Mouse (Mus musculus): ENCODE measurements around the gene Gm29797.

Gm29797 gene

DNA sequence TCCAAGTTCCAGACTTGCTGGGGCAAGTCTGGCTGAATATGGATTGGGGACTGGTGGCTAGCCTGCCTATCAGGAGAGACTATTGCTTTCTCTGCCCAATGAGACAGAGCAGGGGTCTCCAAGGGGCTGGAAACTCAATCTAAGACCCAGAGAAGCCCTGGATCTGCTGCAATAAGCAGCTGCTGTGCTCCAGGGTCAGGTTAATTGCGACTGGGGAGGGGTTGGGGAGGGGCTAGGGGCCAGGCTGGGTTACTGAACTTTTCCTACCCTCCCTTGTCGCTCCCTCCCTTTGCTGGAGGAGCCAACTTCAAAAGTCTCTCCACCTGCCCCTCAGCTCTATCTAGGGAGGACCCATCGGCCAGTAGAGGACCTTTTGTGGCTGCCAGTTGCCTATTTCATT is at the start of gene Gm29797:
Gene Gm29797, plus strand, starts transcription at position 301 of the 400 bp plus-strand sequence.
- no peak for DNase-seq

GRCm38 (mm10) chr2:181618761-181619495 is 37.9 kb upstream of the Gm29797 start:
- no peak for DNase-seq

DNA sequence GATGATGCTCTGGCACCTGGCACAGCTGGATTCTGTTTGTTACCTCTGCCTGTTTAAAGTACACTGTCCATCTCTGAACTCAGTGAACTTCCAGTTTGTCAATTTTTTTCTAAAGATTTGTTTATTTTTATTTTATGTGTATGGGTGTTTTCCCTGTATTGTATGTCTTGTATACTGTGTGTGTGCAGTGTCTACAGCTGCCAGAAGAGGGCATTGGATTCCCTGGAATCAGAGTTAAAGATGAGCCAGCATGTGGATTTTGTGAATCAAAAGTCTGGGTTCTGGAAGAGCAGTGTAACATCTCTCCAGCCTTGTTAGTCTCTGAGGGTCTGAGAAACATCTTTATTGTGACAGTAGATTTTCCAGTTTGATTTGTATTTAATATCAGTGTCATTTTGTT is 33.4 kb upstream of the Gm29797 start:
- DNase-seq = peak; percentile 26

DNA sequence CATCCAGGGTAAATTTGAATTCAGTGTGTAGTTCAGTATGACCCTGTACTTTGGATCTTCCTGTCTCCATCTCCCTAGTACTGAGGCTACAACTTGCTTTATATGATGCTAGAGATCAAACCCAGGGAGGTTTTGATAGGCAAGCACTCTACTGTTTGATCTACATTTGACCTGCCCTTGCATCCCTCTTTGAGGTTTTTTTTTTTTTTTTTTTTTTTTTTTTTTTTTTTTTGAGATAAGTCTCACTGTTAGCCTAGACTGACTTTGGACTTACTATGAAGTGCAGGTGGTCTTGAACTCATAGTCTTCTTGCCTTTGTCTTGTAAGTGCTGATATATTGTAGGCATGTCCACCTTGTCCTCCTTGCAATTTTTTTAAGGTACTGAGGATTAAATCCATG is 28.4 kb upstream of the Gm29797 start:
- DNase-seq = no peak

- DNase-seq = no peak
Observed at GRCm38 (mm10) chr2:181632624-181633023, 24.2 kb upstream of the Gm29797 start.

GRCm38 (mm10) chr2:181635865-181636264 is 21.0 kb upstream of the Gm29797 start:
- DNase-seq = no peak

GRCm38 (mm10) chr2:181644361-181644760 is 12.5 kb upstream of the Gm29797 start:
- DNase-seq = peak; percentile 72

DNA sequence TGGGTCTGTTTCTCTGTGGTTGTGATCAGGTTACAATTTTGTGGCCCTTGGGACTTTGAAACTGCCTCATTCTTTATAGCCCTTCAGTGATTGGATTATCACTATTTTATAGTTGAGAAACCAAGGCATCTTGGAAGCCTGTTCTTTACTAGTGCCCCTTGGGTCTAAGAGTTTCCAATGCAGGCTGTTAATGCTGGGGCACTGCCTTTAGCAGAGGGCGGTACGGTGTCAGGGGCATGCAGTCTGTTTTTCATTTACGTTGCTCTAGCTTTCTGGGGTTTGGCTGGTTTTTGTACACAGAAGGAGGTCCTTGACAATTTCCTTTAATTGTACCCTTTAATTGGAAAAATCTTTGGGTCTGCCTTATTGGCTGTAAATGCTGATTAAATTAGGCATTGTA is 11.2 kb upstream of the Gm29797 start:
- DNase-seq = no peak

GRCm38 (mm10) chr2:181646626-181647472 is 10.0 kb upstream of the Gm29797 start:
- no peak for DNase-seq

GRCm38 (mm10) chr2:181648926-181649325 is 7.9 kb upstream of the Gm29797 start:
- DNase-seq = no peak

- no peak for DNase-seq
Observed at GRCm38 (mm10) chr2:181653065-181653464, 3.8 kb upstream of the Gm29797 start.

- DNase-seq = no peak
Observed at GRCm38 (mm10) chr2:181653523-181653922, 3.3 kb upstream of the Gm29797 start.

DNA sequence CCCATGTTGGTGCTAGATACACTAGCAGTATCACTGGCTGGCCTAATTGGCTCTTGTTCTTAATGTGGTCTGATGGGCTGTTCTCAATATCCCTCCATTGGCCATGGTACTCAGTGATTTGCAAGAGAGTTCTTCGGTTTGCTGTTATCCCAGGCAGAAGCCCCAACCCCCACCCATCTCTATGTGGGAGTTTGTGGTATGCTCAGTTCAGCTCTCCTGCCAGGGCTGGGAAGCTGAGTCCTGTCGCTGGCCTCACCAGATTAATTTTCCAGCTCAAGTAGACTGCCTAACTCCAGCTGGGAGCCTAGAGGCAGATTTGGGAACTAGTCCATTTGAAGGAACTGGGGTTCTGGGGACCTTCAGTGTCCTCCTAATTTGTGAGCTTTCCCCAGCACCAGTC is 607 bp downstream of the Gm29797 start:
- DNase-seq = no peak

DNA sequence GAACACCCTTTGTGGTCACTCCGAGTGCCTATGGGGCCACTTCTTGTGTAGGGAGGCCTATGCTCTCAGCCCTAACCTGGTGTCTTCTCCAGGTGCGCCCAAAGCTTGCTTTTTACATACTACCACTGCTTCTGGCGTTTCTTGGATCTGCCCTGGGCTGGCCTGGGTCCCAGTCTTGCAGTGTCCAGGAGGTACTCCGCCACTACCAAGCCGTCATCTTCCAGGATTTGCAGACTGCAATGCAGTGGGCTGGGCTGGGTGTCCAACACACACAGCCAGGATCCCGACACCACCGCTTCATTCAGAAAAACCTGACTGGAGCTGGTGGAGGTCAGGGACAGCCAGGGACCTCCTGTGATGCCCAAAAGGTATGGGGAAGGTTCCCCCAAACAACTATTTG is 1.7 kb downstream of the Gm29797 start:
- DNase-seq = no peak

- DNase-seq = peak; percentile 84
Observed at GRCm38 (mm10) chr2:181658930-181659555, 2.2 kb downstream of the Gm29797 start.

- DNase-seq = peak; percentile 96
Observed at GRCm38 (mm10) chr2:181659609-181660055, 2.8 kb downstream of the Gm29797 start.

DNA sequence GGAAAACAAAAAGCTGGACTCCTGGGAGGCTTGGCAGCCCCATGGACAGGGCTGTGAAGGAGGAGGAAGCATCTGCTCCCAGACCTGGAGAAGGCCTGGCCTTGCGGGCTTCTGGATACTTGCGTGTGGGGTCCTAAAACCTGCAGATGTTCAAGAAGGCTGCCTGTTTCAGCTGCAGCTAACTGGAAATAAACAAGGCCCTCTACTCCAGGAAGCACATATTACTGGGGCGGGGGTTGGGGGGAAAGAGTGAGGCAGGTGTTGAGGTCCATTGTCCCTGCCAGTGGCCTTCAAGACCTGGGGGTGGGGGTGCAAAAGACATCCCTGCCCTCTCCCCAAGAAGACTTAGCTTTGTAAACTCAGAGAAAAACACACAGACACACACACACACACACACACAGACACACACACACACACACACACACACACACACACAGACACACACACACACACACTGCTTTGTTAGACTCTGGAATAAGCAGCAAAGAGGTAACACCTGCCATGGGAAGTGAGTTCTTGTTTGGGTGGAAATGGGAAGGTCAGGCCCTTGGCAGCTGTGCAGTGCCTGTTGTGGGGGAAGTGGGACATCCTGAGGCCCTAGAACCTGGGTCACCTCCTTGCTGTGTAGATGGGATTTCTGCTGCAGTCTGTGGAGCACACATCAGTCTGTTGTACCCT is 5.9 kb downstream of the Gm29797 start:
- peak; percentile 53 for DNase-seq

- DNase-seq = peak; percentile 86
Observed at GRCm38 (mm10) chr2:181663298-181663630, 6.4 kb downstream of the Gm29797 start.

GRCm38 (mm10) chr2:181670285-181670912 is 13.6 kb downstream of the Gm29797 start:
- DNase-seq = peak; percentile 40

- no peak for DNase-seq
Observed at GRCm38 (mm10) chr2:181670913-181671311, 14.1 kb downstream of the Gm29797 start.

- DNase-seq = peak; percentile 78
Observed at GRCm38 (mm10) chr2:181671326-181671725, 14.5 kb downstream of the Gm29797 start, which contains the start of gene Sox18. TSS of gene Sox18 (minus strand) at chr2:181671640.

DNA sequence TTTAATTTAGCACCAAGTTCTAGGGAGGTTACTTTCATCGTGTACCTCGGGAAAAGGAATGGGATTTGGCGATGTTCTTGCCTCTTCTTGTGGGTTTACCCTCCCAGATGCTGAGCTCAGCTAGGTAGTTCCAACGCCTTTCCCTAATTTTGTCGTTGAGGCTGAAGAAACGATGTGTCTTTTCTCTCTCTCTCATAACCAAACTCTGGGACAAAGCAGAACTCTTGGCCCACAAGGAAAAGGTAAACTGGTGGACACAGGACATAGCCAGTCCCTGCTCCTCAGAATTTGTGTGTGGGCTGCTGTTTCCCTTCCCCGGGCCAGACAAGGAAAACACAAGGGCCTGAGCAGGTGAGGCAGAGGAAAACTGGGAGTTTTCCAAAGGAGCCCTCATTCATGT is 15.2 kb downstream of the Gm29797 start:
- no peak for DNase-seq
